Comparison of ENCODE assay signal across 1 mouse cellular context in the genomic region with DNA sequence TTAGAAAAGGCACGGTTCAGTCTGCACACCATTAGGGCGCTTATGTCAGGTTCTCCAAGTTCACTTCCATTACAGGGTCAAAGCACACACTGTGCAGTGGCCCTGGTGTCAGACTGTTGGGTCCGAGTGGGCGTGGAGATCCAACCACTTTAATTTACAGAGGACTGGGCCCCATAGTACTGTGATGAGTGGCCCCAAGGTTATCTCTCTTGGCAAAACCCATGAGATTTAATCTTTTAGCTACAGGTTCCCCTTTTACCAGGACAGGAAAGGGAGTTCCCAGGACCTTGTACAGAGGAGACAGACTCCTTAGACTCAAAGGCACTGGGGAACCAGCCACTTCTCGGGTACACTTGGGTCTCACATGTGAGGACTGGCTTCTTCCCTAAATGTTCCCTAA.
A peak's percentile ranks its signal among the peaks of the same experiment; 100 is the strongest.
TF ChIP-seq lines count a peak whose summit lies in the region.

No protein-coding gene starts in this region.

TF ChIP-seq in MEL, 35 proteins besides CTCF, POLR2A, EP300 and RAD21:
- TF ChIP-seq GATA1 (IDR thresholded peaks at IDR 0.05; ENCODE audit: low read depth, low read length) (peak; percentile 42; the same call in 1 of the 2 replicates), MYB (IDR thresholded peaks at IDR 0.05; ENCODE audit: low read depth, low read length) (no peak)
